Mouse (Mus musculus) hindlimb bud, embryonic 11.5 days (tissue): Measurements from ENCODE around the gene Shisa9.

Experiments used
- DNase-seq: peaks from one replicate; pipeline ENCODE4 v3.0.0-alpha.2; 2012; ENCODE audit warnings: low read depth, low spot score; ENCODE audit errors: extremely low spot score

The Shisa9 gene

GRCm38 (mm10) chr16:12307318-12307965 is 323.5 kb downstream of the Shisa9 start:
- DNase-seq = no peak

- no peak for DNase-seq
Measured at GRCm38 (mm10) chr16:12309826-12310225, 325.9 kb downstream of the Shisa9 start.

- no peak for DNase-seq
Measured at GRCm38 (mm10) chr16:12315627-12316026, 331.7 kb downstream of the Shisa9 start.
